Mouse (Mus musculus): Measurements from ENCODE around the gene Cftr.

Cftr gene

GRCm38 (mm10) chr6:18314365-18314943 is 144.0 kb downstream of the Cftr start:
- DNase-seq (ENCODE audit: low read depth, low spot score): no peak

- no peak for DNase-seq (ENCODE audit: low read depth, low spot score)
Measured at GRCm38 (mm10) chr6:18322950-18323349, 152.5 kb downstream of the Cftr start.

DNA sequence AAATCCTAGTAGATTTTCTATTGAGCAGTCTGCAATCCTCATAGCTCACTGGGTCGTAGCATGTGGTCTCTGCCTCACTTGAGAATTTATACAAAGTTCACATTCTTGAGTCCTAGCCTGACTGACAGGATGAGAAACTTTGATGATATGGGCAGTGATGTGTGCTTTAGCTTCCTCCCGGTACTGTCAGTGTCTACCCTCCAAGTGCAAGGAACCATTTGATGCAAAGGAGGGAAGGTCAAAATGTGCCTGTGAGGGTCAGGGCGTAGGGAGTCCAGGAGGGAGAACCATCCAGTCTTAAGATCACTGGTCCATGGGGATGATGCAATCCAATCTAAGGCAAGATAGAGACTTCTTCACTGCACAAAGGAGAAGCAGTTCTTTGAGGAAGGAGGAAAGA is 164.9 kb downstream of the Cftr start:
- no peak for DNase-seq (ENCODE audit: low read depth, low spot score)

GRCm38 (mm10) chr6:18338307-18338706 is 167.8 kb downstream of the Cftr start:
- DNase-seq (ENCODE audit: low read depth, low spot score): no peak

DNA sequence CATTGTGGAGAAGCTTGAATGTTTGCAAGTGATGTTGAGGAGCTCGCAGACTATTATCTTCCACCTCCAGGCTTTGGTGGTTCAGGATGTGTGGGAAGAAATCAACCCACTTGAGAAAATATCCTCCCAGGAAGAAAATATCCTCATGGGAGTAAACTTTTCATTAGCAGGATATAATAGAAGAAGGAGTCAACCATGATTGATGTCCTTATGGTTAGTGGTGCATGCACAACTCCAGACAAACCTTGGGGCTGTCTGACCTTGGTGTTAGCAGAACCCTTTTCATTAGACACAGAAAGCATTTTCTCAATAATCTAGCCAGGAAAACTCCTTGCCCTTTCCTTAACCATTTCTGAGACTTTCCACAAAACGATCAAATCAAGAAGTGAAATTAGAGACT is 173.8 kb downstream of the Cftr start:
- no peak for DNase-seq (ENCODE audit: low read depth, low spot score)

DNA sequence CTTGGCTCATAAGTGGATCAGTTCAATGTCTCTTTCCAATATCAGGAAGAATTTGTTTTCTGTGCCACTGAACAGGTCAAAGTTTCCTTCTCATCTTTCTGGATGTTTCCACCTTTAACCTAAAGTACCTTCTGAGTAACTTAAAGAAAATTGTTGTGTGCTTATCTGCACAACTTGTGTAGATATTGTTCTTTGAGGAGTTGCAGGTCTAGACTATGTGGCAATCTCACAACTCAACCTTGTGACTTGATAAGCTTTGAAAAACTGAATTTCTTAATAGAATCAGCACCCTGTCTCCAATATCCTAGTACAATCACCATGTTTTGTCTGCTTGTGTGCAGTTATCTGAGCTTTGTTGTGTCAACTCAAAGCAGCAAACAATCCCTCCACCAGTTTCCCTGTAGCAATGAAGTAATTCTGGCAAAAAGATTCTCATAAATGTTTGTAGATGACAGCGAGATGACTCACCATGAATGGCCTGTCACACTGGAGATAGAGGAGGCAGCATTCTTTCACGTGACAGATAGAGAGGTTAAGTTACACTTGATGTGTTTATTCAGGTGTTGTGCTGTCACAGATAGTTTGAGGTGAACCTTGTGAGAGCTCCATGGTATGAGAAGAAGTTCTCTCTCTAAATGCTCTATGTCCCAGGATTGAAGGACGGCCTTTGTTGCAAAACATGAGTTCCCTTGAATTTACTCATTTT is 178.8 kb downstream of the Cftr start:
- no peak for DNase-seq (ENCODE audit: low read depth, low spot score)

DNA sequence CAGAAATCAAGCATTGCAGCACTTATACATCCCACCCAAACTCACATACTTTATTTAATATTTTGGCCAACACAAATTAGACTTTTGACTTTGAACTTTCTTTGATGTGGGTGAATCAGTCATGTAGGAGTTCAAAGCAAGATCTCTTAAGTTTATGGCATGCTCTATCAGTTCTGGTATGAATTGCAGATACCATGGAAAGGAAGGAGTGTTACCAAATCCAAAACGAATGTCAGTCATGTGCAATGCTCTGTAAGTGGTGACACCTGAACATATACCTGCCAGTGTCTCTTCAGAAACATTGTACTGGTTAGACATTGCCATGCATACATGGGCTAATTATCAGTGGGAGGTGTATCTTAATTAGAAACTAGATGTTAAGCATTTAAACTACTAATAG is 189.7 kb downstream of the Cftr start:
- DNase-seq (ENCODE audit: low read depth, low spot score): no peak

GRCm38 (mm10) chr6:18360955-18361354 is 190.5 kb downstream of the Cftr start:
- DNase-seq (ENCODE audit: low read depth, low spot score): no peak

DNA sequence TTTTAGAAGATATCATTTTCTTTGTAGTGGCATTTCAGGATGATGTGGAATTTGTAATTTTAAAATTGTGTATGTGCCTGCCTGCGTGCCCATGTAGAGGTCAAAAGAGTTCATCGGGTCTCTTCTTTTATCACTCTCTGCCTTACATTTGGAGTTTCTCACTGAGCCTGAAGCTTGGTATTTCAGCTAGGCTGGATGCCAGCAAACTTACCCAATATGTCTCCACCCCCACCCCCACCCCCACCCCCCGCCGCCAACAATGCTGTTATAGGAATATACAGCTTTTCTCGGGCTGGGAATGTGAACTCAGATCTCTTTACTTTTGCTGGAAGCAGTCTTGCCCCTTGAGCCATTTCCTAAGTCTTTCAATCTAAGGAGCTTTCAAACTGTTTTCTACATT is 191.7 kb downstream of the Cftr start:
- DNase-seq (ENCODE audit: low read depth, low spot score): no peak

DNA sequence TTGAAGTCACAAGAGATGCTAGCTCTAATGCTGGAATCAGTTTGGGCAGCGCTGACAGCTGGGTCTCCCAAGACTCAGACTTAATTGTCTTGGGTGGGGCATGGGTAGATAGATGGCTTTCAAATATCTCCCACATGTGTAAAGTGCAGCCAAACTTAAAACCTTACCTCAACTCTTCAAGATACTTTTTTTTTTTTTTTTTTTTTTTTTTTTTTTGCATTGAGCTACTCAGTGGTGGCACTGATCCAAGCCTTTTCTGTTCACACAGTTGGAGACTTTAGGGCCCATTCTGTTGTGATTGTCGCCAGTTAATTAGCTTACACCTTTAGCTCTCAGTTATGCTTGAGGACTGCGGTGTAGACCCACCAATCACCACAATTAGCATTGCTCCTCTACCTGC is 198.6 kb downstream of the Cftr start:
- DNase-seq (ENCODE audit: low read depth, low spot score): no peak

DNA sequence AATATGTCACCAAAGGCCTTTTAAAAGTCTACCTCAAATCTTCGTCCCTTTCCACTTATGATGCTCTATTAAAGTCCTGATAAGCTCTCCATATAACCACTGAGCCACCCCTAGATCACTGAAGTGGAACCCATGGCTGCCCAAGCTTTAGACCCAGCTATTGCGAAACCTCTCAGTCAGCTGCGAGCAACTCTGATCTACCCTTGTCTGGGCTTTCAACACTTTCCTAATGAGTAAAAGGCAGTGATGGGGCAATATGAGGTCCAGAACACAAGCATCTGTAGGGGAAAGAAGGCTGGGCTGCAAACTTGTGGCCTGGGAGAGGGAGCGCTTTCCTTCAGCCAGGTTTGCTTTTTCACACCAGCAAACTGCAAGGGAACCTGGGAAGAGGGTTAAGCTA is 199.2 kb downstream of the Cftr start:
- no peak for DNase-seq (ENCODE audit: low read depth, low spot score)
